Mouse (Mus musculus) cerebellum, postnatal 4 days (tissue): ENCODE measurements around the gene Pcbp2.

Source experiments
- DNase-seq, 2 experiments: peaks; one replicate each; pipeline ENCODE4 v3.0.0; 2022; ENCODE audit warnings: low spot score in 2 of 2, mixed read lengths in 1 of 2

The Pcbp2 gene

DNA sequence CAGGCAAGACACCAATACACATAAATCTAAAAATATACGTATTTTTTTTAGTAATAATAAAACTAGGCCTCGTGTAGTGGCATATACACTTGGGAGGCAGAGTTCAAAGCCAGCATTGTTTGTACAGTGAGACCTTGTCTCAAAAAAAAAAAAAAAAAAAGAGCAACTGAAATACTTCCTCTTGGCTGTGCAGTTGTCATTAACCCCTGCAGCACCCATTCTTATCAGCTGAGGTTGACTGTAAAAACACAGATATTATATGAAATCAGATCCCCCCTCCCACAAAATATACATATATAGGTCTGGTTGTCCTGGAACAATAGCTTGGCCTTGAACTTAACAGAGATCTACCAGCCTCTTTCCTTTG lies 36.1 kb downstream of the Pcbp2 start:
- DNase-seq: no peak

DNA sequence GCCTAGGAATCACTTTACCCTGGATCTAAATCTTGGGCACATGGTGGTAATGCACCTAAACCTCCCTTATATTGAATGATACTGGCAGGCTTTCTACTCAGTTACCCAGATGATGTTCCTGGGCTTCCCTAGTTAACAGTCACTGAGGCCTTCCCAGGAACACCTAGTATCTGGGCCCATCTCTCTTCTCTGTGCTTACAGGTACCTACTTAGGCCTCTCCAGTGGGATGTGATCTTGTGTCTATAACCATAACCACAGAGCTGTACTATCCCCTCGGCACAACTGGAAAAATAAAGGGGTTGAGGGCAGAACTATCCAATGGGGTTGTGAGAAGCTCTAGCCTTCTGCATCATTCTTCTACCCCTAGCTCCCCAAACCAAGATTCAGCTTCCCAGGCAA lies 36.5 kb downstream of the Pcbp2 start:
- DNase-seq: no peak

DNA sequence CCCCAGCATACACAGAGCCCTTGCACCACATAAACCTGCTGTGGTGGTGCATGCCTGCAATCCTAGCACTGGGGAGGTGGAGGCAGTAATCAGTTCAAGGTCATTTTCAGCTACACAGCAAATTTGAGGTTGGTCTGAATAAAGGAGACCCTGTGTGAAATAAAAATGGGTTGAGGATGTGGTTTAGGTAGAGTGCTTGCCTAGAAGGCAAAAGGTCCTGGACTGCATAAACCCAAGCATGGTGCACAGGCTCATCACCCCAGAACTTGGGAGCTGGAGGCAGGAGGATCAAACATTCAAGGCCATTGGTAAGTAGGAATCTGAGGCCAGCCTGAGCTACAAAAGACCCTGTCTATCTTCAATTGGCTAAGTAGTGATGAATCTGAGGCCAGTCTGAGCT lies 37.2 kb downstream of the Pcbp2 start:
- DNase-seq: no peak

DNA sequence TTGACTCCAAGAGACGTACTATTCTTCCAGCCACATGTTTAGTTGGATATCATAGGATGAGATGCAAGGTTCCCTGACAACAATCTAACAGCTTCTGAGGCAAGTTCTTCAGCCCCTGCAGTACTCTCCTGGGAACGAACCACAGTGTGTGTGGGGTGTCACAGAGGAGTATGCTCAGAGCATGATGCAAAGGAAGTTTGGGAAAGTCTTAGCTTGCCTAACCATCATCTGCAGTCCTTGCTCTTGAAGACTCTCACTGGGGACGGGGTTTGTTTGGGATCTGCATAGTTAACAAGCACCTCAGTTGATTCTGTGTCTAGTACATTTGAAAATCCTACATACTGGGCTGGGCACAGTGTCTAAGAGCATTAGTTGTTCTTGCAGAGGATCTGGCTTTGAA lies 38.0 kb downstream of the Pcbp2 start:
- DNase-seq: no peak

DNA sequence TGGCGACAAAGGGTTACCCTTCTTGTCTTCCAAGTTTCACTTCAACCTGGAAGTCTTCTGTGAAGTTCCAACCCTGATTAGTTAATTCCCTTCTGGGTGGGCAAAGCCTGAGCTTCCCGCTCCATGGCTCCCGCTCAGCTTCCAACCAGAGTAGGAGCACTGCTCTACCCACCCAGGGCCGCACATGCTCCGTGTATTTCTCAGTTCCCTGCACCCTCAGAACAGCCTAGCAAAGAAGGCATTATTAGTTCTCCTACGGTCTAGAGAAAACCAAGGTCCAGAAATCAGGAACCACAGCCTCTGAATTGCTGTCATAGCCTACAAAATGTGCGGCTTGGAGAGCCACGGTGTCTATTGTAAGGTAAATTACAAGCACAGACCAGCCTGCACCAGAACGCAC lies 39.8 kb downstream of the Pcbp2 start:
- DNase-seq: no peak

DNA sequence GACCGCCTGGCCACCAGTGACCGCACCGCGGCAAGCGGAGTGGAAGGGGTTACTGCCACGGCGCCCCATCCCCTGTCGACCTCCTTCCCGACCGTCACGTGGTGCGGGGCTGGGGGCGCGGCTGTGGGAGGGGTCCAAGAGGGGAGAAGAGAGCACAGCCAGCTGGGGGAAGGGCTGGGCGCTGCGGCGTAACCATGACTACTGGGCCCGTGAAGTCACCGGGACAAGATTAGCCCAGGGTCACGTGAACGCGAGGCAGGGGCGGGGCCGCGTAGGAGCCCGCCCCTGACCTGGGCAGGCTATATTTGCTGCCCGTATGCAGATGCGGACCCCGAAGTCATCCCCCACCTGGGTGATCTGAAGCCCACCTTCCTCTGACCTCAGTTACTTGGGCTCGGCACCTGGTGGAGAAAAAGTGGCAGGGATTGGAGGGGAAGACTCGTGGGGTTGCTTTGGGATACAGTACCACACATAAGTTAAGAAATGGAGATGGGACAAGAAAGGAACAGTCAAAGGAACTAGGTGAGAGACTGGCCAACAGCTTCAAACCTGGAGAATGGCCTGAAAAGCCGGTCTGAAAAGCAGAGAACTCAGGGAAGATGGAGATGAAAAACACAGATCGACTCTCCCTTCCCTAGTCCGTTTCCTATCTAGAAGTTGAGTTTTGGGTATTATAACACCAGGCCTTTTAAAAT lies 40.4 kb downstream of the Pcbp2 start:
- DNase-seq: peak; percentile 86 to 89

DNA sequence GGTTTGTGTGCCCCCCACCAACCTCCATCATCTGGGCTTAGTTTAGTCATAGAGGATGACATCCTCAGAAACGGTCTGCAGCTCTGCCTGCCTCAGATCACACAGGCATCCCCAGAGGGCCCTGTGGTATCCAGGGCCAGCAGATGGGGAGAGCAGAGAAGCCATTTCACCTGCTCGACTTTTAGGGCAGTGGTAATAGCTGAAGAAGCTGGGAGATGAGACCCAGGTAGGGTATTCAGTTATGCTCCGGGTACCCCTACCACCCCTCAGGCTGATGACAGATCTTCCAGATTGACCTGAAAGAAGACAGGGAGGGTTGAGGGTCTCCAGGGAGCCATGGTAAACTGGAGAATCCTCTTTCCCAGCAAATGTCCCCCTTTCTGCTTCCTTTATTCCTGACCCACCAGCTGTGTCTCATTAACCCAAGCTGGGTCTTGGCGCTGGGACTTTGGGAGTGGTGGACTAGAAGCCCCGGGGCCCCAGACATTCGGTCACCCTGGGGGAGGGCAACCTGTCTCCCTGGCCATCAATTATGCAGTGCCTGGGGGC lies 41.0 kb downstream of the Pcbp2 start:
- DNase-seq: no peak

DNA sequence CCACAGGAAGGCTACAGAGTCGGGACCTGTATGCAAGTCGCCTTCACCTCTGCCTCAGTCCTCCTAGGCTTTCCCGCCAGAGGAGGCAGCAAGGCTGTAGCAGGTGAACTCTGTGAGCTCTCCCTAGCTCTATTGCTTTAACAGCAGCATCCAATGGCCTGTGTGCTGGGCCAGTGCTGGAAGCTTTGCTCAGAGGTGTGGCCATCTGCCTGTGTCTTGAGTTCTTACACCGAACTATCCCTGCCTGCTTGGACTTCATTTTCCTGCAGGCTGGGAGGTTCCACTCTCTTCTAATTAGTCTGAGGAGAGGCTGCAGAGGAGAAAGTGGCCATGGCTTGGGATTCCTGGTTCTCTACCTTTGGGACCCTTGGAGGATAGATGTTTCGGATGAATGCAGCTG lies 41.7 kb downstream of the Pcbp2 start:
- DNase-seq: no peak

DNA sequence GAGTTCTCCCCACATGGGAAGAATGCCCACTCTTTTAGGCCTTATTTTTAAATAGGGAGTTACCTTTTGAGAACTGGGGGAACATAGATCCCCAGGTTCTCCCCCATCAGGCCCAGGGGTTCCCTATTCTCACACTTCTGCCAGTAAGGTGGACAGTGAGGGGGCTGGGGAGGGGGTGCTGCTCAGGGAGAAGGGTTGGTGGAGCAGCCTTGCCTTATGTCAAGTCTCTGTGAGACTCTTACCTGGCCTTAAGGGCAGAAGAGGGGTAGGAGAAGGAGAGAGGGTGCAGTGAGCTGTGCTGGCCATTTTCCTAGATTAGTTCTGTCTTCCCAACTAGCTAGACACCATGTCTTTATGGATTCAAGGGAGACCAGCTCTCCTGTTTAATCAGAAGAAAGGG lies 42.1 kb downstream of the Pcbp2 start:
- DNase-seq: no peak

DNA sequence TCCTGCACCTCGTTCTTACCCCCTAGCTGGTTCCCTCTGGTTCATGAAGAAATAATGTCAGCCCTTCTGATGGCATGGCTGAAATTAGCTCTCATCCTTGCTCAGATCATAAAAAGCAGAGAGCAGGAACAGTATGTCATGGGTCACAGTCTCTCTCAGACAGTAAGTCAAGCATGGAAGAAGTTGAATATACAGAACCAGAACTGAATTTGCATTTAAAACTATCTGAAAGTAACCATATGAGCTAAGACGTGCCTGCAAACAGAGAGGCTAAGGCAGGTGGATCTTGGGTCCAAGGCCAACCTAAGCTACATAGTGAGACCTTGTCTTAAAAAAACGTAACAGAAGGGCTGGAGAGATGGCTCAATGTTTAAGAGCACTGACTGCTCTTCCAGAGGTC lies 42.7 kb downstream of the Pcbp2 start:
- DNase-seq: no peak

DNA sequence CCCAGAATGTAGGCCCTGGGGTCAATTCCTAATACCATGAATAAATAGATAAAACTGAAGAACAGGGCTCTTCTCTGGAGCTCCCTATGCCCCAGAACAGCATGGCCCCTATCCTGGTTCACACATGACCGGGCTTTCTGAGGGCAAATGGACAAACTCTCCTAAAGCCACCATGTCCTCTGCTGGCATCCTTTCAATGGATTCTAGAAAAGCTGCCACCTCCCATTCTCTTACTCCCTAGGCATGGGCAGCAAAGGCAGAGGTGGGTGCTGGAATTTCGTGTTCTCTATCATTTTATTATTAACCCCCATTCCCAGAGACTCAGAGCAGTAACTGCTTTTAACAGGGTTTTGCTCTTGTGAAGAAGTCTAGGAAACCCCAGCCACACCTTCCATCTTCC lies 44.9 kb downstream of the Pcbp2 start:
- DNase-seq: no peak

DNA sequence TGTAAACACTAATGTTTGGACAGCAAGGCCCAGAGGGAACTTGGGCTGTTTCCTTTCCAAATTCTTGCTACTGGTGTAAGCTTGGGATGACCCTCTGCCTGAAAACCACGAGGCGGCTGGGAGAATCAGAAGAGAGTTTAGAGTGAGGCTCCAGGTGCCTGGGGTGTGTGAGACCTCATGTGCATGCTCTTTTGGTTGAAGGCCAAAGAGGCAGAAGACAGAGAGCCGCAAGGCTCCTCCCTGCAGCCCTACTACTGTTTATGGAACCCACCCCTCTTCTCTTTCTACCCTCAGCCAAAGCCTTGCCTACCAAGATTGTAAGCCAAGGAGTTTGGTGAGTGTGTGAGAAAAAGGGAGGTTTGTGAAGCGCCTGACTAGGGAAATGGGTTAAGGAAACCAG lies 45.5 kb downstream of the Pcbp2 start:
- no peak for DNase-seq

DNA sequence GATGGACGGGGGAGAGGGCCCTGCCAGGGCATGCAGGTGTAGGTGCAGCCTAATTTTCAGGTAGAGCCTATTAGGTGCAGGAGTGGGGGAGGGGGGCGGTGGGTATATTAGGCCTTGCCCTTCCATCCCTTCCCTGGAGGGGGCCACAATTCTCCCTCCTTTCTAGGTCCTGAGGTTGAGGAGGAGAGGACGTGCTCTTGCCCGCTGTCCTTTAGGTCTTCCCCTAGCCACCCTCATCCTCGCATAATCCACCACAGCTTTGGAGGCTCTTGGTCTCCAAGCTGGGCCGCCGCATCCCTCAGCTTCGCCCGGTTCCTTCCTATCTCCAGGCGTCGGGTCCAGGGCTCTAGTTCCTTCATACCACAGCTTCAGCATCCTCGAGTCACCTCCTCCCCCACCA lies 46.0 kb downstream of the Pcbp2 start:
- DNase-seq: peak in 1 of 2 experiments; percentile 47

DNA sequence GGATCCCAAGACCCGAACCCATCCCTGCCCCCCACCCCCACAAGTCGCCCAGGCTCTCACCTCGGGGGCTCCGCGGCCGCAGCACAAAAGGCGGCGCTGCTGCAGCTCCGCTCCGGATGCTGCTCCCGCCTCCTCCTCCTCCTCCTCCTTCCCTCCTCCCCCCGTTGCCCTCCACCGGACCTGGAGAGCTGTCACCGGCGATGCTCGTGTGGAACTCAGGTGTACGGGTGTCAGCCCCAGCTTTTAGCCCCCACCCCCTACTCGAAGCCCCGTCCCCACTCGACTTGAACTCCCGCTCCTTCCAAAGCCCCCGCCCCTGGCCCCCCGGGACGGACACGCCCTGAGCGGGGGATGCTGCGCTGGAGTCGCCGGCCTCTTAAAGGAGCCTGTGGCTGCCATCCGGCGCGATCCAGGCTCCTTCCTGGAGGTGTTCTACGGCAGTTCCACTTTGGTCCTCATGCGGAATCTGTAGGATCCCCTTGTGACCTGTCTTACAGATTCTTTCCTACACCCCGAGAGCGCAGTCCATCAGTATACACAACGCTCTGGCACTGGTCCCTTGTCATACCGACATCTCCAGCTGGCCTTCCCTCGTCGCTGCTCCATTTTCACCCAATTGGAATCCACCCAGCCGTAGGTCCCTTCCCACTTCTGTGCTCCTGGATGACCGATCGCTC lies 46.5 kb downstream of the Pcbp2 start, which contains the start of gene Map3k12:
Gene Map3k12, minus strand, starts transcription at position 337 of the 677 bp plus-strand sequence.
- DNase-seq: peak; percentile 55 to 72

DNA sequence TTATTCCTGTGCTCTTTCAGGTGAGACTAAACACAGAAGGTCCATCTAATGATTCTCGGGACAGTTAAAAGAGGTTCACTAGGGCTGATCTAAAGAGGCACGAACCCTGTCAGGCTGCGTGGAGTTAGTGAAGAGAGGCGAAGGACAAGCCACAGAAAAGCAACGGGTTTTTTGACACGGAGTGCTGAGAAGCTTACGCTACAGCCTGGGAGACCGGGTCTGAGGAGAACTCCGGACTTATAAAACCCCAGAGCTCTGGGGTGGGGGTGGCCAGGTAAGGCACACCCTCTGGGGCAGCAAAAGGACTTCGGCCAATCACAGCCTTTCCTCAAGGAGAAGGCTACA lies 47.3 kb downstream of the Pcbp2 start:
- no peak for DNase-seq

DNA sequence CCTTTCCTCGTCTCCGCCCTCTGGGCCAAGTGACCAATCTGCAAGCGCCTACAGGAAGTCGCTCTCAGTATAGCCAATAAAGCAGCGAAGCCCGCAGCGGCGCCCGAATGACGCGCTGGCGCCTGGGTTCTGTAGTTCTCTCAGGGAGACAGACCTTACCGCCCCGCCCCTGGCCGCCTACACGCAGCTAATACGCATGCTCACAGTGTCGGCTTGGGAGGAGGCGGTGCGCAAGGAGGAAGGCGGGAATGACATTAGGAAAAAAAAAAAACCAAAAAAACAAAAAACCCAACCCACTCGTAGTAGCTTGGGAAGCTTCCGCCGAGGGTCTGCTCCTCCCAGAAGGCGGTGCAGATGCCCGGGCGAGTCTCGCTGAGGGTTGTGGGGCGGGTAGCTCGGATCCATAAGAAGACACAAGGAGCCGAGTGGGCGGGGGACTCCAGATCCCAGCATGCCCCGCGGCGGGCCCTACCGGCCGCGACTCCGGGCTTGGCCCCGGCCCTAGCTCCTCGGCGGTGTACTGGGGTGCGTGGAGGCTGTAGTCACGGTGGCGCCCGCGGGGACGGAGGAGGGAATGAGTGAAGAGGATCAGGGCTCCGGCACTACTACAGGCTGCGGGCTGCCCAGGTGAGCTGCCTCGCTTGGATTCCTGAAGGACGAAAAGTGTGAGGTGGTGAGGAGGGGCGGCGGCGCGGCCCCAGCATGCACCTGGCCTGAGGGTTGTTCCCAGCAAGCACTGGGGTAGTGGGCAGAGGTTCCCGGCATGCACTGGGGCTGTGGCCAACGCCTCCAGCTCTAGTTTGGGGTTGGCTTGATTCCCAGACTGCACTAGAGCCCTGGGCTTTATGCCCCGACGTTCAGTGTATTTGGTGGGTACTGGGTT lies 47.9 kb downstream of the Pcbp2 start, which contains the start of gene Tarbp2:
Gene Tarbp2, plus strand, starts transcription at position 217 of the 883 bp plus-strand sequence.
- DNase-seq: peak; percentile 97 to 98

DNA sequence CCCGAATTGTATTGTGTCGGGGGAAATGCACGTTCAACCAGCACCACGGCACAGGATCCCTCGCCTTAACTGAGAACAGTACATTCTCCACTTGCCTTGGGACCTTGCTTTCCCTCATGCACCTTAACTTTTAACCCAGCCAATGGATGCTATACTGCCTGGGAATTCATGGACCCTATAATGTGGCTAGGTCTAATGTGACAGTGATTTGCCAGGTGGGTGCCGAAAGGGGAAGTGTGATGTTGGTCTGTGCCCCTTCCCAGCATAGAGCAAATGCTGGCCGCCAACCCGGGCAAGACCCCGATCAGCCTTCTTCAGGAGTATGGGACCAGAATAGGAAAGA lies 48.5 kb downstream of the Pcbp2 start:
- DNase-seq: no peak

DNA sequence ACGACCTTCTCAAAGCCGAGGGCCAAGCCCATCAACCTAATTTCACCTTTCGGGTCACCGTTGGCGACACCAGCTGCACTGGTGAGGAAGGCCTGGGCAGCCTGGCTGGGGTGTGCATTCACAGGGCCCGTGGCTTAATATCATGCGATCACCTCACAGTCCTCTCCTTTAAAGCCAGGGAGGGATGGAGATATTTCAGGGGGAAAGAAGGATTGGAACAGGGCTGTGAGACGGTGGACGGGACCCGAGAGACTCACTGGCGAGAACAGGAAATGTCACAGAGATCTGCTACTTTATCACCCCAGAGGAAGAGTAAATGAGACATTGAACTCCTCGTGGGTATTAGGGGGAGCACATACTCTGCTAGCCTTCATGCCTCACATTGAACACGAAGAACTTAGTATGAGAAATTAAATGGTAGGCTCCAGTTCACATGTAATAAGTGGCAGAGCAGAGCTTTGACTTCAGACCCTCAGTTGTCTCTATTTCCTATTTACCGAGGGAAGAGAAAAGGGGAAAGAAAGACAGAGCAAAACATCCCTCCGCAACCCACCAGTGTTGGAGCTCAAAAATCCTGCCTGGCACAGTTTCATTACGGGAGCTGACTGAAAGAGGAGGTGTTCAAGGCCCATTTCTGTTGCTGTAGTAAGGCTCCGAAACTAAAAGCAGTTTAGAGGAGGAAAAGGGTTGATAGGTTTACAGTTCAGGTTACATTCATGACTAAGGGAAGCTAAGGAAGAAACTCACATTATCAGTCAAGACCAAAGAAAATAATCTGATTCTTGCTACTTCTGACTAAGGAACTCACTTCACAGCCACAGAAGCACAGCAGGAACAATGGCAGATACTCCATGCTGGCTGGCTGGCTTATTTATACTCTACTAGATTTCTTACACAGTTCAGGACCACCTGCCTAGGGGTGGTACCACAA lies 49.1 kb downstream of the Pcbp2 start:
- DNase-seq: no peak

DNA sequence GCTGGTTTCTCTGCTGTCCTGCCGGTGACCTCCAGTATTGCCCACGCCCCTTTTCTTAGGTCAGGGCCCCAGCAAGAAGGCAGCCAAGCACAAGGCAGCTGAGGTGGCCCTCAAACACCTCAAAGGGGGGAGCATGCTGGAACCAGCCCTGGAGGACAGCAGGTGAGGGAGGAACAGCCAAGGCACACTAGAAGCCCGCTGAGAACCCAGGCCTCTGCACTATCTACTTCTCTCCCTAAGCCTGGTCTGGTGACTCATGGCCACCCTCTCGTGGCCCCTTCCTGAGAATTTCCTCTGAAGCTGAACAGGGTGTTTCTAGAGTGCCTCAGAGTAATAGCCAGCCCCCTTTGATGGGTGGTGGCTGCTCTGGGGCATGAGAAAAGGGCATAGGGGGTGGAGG lies 50.1 kb downstream of the Pcbp2 start:
- no peak for DNase-seq

DNA sequence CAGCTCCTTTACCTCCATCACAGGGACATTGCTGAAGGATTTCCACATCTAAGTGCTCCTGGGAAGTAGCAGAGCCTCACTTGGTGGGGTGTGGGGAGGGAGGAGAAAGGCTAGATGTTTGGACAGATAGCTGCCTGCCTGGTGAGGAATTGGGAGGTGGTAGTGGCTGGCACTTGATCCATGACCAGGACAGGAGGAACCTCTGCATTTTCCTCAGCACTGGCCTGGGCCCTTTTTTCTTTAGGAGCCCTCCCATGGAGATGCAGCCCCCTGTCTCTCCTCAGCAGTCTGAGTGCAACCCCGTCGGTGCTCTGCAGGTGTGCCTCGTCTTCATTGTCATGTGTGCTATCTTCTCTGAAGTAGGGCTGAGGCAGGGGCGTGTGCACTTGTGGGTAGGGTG lies 51.1 kb downstream of the Pcbp2 start:
- no peak for DNase-seq

DNA sequence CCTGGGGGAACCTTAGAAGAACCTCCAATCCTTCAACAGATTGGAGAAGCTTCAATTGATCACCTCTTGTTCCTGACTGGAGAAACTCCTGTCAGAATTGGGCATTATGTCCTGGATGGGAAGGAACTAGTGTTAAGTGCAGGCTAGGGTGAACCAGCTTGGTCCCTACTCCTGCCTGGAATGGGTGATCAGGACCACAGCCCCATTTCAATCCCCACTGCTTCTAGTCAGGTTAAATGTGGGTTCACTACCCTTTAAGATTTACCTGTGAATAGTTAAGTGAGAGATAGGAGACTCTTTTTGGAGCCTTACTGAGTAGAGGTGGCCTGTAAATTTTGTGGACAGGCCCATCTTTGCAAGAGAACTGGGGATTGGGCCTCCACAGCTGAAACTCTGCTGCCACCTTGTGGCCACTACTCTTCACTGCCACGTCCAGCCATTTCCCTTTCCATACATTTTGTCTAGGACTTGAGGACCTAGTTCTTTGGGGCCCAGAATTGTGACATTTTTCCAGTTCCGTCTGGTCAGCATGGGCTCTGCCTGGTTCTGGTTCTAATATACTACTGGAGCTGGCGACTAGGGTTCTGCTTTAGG lies 54.6 kb downstream of the Pcbp2 start, which contains the start of gene Npff:
Gene Npff, minus strand, starts transcription at position 51 of the 594 bp plus-strand sequence.
- DNase-seq: peak; percentile 69 to 81
